Mouse (Mus musculus): Measurements from ENCODE around the gene Mucl3.

Mucl3 gene

DNA sequence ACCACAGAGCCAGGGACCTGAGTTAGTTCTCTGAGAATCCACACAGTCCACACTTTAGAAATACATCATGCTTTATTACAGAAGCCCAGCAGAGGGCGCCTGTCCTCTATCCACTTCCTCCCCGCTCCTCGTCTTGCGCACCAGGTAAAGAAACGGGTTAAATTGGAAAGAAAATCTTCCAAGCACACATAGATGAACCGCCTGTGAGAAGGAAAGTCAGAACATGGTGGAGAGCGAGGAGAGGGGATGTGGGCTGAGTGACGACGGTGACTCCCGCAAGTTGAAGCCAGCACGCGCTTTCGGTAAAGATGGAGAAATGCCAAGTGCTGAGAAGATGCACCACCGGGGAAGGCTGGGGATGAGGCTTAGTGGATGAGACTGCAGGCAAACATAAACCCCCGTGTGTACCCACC, 7.8 kb downstream of the Mucl3 start:
- DNase-seq (ENCODE audit: low spot score in 2 of 2) = peak; percentile 43 to 66

DNA sequence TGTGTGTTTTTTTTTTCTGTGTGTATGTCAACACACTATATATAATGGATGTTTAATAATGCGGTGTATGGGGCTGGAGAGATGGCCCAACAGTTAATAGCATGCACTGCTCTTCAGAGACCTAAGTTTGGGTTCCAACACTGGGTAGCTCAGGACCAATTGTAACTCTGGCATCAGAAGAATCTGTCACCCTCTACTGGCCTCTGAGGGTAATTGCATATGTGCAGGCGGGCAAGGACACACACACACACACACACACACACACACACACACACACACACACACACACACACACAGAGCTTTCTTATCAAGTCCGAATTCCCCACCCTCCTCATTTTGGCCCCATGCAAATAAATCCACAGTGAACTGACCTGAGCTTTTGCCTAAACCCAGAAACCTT, 8.3 kb downstream of the Mucl3 start:
- no peak for DNase-seq (ENCODE audit: low spot score in 2 of 2)

DNA sequence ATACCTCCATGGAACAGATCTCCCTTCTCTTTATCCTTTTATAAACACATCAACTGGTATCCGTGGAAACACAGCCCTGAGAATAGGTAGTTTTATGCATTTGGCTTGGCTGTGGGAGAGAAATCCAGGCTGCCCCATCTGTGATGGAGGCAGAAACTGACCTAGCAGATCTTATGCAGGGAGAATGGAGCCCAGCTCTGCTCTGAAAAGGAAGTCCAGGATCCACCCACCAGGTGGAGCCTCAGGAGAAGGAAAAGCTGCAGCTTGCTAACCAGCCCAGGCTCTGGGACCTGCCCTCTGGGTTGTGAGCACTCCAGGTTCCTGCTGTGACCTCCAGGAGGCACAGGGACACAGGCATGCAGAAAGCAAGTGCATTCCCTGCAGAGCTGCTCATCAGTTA, 9.5 kb downstream of the Mucl3 start:
- DNase-seq (ENCODE audit: low spot score in 2 of 2) = no peak

DNA sequence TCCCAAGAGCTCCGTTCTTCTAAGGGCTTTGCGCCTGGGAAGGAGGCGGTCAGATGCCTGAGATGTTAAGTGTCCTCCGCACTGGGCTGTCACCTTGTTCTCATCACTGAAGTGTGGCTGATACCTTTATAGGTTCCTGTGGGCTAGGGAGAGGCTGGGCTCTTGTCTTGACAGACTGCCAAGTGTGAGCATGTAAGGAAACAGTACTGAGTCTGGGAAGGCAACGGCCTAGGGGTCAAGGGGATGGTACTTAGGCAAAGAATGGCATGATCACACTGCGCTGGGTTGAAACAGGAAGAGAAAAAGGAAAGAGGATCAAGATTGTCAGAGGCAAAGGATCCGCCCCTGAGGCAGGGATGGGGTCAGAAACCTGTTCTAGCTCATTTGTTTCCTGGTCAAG, 17.0 kb downstream of the Mucl3 start, which contains the start of gene Gm9573:
Gene Gm9573, minus strand, starts transcription at position 101 of the 400 bp plus-strand sequence.
- DNase-seq (ENCODE audit: low spot score in 2 of 2) = no peak

DNA sequence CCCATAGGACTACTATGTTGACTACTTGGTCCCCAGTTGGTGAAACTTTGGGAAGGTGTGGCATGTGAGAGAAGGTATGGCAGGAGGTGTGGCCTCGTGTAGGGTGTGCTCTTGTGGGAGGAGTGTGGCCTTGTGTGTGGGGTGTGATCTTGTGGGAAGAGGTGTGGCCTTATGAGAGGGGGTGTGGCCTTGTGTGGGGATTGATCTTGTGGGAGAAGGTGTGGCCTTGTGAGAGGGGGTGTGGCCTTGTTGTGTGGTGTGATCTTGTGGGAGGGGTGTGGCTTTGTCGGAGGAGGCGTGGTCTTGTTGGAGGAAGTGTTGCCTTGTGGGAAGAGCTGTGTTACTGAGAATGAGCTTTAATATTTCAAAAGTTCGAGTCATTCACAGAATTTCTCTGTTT, 26.4 kb downstream of the Mucl3 start:
- DNase-seq (ENCODE audit: low spot score in 2 of 2) = no peak

DNA sequence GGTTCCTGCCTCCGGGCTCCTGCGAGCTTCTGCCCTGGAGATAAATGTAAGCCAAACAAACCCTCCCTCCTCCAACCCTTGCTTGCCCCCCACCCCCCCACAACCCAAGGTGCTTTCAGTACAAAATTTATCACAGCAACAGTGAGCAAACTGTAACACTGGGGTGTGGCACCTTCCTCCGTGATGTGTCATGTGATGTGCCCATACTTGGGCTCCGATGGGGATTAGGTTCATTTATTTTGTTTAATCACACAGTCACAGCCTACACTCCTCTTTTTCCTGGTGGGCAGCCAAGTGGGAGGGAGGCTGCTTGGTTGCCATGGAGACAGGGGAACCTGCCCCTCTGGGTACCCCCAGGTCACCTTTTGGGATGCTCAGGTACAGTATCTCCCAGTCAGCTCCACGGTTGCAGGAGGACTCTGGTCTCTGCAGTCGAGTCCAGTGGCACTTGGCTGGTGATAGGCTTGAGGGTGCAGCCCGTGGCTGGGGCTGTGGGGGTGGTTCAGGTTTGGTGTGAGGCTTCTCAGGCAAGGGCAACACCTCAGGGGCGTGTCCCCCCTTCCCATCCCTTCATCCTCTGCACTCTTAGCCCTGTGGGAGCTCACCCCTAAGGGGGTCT, 41.6 kb downstream of the Mucl3 start:
- DNase-seq (ENCODE audit: low spot score in 2 of 2) = no peak

DNA sequence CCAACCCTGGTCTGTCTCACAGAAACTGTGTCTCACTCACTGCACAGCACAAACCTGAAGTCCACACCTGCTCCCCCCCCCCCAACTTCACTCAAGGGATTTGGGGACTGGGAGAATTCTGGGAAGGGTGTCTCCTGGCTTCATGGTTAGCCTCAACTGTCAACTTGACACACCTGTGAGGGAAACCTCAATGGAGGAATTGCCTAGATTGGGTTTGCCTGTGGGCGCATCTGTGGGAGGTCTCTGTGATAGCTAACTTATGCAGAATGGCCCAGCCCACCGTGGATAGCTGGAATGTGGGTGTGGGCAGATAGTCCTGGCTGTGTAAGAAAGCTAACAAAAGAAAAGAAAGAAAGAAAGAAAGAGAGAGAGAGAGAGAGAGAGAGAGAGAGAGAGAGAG, 42.2 kb downstream of the Mucl3 start, which contains the start of gene Sfta2:
Gene Sfta2, plus strand, starts transcription at position 301 of the 400 bp plus-strand sequence.
- DNase-seq (ENCODE audit: low spot score in 2 of 2) = no peak

DNA sequence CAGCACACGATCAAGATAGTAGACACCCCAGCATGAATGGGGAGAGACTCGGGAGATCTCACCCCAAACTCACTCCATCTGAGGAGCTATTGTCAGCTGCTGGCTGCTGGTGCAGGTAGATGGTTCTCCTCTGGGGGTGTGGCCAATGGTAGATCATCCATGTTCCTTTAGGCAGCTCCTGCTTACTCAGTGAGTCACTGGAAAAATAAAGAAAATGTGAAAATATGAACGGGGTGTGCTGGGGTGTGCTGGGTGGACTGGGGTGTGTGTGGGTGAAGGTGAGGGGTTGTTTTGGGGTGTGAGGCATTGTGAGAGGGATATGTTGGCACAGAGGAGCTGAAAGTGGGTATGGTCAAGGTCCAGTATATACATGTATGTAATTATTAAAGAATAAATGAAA, 46.1 kb downstream of the Mucl3 start:
- DNase-seq (ENCODE audit: low spot score in 2 of 2) = no peak

DNA sequence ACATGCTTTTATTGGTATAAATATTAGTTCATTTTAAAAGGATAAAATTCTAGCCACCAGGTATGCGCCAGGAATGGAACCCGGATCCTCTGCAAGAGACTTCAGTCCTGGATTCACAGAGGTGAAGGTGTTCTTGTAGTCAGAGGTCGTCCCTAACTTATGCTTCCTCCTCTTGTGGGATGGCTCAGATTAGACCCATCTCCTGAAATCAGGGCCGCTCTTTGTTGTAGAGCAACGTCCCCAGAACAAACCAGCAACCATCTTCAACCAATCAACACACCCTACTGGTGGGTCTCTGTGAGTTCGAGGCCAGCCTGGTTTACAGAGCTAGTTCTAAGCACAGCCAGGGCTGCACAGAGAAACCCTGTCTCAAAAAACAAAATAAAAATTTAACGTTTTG, 49.0 kb downstream of the Mucl3 start:
- no peak for DNase-seq (ENCODE audit: low spot score in 2 of 2)

DNA sequence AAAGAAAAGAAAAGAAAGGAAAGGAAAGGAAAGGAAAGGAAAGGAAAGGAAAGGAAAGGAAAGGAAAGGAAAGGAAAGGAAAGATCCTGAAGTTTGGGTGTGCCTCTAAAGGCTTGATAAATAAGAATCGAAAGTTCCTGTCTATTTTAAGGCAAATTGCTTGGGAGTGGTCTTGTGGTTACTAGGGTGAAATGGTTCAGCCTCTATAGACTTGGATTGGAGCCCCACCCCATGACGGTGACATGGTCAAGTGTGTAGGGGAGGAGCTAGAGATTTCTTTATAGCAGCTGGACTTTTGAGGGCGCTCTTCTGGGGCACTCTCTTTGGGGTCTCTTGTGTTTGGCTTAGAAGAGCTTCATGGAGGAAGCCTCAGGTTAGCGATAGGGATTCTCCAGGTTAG, 49.7 kb downstream of the Mucl3 start:
- no peak for DNase-seq (ENCODE audit: low spot score in 2 of 2)

DNA sequence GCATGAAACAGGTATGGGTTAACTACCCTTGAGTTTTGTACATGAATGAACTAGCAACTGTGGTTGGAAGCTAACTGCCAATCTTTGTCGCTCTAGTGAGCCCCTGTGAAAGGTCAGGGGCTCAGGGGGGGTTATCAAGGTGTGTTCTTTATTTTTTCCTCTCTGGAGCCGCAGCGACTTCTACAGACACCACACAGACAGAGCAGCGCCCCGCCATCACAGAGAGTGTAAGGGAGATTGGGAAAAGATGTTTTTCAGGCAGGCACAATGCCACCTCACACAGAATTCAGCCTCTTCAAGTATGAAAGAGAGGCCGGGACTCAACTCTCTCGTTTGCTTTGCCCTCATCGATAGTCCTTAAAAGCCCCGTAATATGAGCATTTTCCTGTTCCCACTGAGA, 51.4 kb downstream of the Mucl3 start:
- DNase-seq (ENCODE audit: low spot score in 2 of 2) = no peak

DNA sequence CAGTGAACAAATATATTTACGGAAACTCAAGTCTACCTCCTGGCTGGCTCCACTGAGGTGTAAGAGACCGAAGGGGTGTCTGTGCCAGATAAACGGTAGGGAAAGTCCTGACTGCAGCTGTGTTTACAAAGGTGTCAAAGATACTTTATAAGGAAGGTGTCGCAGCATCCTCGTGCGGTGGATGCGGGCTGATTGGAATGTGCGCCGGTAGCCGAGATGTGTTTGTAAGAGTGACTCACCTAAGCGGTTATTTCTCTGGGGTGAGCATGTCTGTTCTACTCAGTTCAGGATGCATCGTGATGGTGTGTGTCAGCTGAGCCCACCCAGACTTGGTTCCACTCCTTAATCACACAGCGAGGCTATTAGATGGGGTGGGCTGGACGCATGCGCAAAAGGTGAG, 51.8 kb downstream of the Mucl3 start:
- no peak for DNase-seq (ENCODE audit: low spot score in 2 of 2)

DNA sequence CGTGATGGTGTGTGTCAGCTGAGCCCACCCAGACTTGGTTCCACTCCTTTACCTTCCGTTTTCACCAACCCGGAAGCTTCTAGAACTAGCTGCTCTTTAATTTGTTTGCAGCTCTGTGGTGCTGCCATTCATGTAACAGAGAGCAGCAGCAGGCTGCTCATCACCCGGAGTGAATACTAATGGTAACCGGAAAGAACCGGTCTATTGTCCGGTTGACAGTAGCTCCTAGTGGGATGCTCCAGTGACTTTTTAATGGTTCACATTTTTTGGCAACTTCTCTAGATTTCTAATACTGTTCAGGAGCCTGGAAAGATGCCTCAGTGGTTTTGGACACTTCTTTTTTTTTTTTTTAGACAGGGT, 52.3 kb downstream of the Mucl3 start:
- no peak for DNase-seq (ENCODE audit: low spot score in 2 of 2)

DNA sequence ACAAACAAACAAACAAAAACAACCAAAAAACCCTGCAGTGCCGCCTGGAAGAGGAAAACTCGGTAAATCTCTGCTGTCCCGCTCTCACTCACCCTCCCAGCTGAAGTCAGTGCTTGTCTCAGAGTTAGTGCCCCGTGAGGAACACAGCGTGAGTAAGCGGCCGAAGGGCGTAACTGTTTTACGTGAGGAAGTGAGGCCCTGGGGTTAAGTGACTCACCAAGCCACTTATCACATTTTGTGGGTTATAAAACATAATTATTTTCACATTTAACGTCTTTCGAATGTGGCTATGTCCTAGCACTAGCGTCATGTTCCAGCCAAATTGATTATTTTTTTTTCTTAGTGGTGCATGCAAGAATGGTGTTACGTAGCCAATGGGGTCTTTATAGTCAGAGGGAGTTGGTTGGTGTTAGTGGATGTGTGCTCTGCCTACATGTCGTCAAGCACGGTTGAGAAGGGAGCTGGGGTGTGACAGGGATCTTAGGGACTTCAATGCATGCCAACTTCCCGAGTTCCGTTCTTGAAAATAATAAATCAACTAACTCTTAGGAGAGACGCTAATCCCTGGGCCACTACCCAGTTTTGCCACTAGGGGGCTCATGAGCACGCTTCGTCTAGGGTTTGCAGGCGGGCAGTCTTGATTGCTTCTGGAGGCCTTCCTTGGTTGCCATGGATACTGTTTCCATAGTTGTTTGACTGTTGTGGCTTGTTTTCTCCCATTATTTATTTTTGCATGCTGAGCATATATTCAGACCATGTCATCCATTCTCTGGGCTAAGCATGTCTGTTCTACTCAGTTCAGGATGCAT, 52.9 kb downstream of the Mucl3 start:
- DNase-seq (ENCODE audit: low spot score in 2 of 2) = peak; percentile 27 to 60

DNA sequence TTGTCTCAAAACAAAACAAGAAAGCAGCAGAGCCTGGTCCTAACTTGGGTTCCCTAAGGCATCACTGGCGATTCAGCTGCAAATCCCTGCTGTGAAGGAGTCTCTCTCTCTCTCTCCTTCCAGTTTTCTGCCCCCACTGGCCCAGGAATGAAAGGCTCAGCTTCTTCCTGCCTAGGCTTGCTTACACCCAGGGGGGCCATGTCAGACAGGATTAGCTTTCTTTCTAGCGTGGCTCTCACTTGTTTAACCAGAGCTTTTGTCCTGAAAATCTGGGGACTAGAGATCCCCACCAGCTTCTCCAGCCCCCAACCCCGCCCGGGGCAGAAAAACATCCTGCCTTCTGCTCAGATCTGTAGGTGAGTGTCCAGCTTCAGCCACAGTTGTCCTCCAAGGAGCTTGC, 55.1 kb downstream of the Mucl3 start:
- no peak for DNase-seq (ENCODE audit: low spot score in 2 of 2)

DNA sequence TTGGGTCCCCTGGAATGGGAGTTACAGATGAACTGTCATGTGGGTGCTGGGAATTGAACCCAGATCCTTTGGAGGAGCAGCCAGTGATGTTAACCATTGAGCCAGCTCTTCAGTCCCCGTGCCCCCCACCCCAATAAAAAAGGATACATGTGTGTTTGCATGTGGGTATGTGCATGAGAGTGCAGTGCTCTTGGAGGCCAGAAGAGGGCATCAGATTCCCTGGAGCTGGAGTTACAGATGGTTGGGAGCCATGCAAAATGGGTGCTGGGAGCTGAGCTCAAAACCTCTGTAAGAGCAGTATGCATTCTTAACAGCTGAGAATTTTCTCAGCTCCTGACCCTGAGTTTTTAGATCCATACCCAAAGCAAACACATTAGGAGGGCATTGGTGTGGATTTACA, 56.2 kb downstream of the Mucl3 start:
- DNase-seq (ENCODE audit: low spot score in 2 of 2) = no peak
